Mouse (Mus musculus): ENCODE data around the gene Cmah.

- TF ChIP-seq CTCF (IDR thresholded peaks at IDR 0.05; ENCODE audit: control insufficient read depth, insufficient read depth, low read length) (no peak), POLR2A (IDR thresholded peaks at IDR 0.05; ENCODE audit: borderline replicate concordance, control insufficient read depth, low read depth, low read length) (no peak)
These were observed 188.0 kb downstream of the Cmah start for GRCm38 (mm10) chr13:24515101-24515675.
